Mouse (Mus musculus): ENCODE measurements around the gene Tars.
A peak's percentile ranks its signal among the peaks of the same experiment; 100 is the strongest.

Tars gene

DNA sequence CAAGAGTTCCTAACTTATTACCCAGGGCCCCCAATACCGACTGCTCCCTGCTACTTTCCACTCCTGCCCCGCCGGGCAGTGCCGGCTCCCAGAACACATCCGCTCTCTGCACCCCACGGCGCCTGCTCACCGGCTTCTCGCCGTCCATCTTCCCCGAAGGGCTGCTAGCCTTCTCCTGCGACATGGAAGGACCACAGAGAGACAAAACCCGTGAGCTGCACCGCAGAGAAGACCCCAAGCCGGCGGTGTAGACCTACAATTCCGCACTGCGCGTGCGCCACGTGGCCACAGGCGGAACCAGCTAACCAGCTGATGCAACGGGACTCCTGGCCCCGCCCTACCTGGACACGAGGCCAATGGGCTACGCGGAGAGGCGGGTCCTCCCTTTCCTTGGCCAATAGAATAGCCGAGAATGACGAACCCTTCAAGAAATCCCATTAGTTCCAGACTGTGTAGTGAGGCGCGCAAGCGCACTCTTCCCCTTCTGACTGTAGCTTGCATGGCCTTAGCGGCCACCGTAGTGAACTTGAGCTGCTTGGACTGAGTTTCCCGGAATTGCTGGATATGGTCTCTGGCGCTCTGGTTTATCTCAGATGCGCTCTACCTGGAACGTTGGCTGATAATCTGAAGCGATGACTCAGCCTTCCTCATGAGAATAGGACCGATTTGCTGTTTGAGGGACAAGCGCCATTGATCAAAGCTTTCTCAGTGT is at the start of gene Tars:
TSS of gene Tars (minus strand) at position 310 of the 712 bp plus-strand sequence.
- DNase-seq, result peak; percentile 99

DNA sequence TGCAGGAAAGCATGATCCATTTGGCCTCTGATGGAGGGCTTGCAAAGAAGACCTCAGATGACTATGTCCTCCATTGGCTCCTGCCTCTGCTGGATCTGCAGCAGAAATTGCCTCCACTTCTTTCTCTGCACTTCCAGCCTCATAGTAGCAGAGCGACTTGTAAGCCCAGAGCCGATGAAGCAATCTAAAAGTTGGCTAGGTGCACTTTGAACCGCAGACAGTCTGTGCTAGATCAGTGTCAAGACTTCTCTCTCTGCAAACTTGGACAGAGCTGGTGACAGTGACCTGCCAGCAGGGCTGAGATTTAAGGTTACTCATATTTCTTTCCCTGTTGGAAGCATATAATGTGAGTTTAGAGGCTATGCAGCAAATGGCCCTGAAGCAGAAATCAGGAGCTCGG is 37.9 kb upstream of the Tars start:
- no peak for DNase-seq

DNA sequence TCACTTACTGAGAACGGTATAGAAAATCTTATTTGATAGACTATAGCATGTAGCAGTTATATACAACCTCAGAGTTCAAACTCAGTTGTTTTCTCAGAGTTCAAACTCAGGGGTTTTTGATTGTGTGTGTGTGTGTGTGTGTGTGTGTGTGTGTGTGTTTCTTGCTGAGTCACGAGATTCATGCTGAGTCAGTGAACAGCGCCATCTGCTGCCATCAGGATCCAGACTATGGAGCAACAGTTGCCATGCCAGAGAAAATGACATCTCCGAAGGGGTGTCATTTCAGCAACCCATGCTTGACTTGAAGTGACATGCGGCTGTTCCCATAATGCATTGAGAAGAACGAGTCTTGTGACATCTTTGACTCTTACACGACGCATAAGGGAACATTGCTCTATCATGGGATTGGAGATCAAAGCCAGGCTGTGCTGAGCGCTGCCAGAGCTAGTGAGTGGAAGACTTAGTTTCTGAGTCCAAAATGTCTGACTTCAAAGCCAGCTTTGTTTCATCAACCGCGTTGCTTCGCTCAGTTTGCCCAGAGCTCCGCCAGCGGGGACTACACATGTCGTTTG is 37.3 kb upstream of the Tars start:
- no peak for DNase-seq

DNA sequence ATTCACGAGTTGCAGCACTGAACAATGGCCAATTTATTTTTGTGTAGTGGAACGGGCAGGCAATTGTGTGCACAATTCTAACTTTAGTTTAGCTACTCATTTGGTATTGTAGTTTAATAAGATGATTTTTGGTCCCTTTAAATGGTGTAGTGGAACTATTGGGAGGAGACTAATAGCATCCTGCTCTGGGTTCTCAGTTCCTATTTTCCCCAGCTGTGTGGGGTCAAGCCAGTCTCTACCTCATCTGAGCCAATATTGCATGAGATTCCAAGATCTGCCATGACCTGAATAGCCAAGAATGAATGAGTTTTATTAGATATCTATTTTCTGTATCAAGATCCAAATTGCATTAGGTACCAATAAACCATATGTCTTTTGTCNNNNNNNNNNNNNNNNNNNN is 27.4 kb upstream of the Tars start:
- DNase-seq, result no peak

DNA sequence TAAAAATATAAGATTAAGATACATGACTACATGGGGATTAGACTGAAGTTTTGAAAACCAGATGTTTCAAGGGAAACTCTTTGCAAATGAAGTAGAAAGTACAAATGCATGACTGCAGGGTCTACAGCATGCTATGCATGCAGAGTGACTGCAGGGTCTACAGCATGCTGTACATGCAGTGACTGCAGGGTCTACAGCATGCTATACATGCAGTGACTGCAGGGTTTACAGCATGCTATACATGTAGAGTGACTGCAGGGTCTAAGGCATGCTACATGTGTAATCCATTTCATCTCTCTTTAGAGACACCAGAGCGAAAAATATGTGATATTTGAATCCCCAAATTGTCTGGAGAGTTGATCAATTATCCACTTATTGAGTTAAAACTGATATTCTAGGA is 14.0 kb upstream of the Tars start:
- no peak for DNase-seq

DNA sequence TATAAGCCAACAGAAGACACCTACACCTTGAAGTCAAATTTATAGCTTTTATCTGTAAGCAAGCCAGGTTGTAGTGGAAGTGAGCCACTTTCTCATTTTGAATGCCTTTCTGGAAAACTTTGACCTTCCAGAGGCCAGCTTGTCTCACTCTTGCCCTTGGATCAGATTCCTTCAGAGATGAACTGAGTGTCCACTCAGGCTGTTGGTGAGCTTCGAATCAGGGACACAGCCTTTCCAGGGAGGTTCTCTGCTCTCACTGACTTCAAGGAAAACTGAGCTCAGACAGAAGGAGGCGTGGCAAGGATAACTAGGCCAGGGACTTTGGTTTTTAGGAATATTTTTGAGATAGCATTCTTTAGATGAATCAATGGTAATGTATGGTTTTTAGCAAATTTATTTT is 13.1 kb upstream of the Tars start:
- no peak for DNase-seq

DNA sequence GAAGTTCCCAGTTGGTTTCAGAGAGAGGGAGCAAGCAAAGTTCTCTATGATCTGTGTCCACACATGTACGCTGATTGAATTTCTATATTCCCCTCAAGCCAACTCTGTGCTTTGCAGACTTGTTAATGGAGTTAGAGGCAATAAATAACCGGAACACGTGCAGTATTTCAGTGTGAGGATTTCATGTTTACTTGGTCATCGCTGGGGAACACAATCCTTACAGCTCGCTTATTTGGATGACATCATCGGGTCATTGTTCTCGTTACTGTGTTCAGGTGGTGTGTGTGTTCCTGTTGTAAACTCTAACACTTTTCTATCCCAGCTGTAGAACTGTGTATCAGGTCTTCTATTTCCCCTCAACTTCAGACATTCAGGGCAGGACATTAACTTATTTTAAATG is 12.4 kb upstream of the Tars start:
- no peak for DNase-seq

DNA sequence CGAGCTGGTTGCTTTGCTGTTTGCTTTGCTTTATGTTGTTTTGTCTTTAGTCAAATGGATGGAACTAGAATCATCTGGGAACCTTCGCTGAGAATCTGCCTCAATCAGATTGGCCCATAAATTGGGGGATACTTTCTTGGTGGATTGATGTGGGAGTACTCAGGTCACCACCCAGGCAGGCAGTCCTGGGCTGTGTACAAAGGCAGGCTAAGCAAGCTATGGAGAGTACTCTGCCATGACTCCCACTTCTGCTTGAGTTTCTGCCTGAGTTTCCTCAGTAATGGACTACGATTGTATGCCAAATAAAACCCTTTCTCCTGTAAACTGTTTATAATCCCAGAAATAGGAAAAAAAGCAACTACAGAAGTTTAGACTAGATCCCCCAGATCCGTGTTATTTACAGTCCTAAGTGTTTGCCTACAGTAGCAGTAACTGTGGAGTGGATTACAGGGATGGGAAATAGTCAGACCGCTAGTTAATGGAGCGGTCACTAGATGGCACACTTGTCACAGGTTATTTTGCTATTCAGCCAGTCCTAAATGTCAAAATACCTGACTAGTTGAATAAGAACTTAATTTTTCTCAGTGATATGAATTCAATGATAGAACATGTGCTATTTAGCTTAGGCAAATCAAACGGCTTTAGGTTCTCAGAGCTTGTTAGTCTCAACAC is 8.8 kb upstream of the Tars start:
- DNase-seq, result no peak

DNA sequence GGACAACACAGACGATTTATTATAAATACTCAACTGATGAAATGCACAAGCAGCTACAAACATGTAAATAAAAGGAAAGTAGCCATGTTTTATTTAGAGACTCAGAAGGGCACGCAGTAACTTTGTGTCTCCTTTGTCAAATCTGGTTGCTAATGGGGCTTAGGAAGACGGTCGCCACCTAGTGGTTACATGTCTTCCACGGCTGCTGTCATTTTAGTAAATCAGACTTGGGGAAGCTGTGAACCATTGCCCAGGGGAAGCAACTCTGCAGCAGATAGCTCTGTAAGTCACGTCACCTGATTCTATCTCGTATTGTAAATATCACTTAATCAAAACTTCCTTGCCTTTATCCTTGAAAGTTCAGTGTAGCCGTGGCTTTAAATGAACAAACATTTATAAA is 7.9 kb upstream of the Tars start:
- DNase-seq, result no peak

DNA sequence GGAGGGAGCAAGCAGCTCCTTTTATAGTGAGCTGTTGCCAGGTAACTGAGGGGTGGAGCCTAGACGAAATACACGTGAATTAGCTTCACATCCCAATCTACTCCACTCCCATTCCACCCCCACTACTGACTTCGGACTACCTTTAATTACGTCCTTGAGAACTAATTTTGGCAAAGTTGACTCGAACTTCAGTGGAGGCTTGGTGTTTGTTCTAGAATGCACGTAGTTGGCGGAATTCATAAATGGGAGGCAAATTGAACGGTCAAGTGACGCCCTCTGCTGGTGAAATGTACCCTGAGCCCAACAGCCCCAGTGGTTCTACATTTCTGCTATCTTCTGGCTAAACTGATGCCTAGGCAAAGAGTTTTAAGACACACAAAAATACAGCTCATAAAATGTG is 7.3 kb upstream of the Tars start:
- no peak for DNase-seq

DNA sequence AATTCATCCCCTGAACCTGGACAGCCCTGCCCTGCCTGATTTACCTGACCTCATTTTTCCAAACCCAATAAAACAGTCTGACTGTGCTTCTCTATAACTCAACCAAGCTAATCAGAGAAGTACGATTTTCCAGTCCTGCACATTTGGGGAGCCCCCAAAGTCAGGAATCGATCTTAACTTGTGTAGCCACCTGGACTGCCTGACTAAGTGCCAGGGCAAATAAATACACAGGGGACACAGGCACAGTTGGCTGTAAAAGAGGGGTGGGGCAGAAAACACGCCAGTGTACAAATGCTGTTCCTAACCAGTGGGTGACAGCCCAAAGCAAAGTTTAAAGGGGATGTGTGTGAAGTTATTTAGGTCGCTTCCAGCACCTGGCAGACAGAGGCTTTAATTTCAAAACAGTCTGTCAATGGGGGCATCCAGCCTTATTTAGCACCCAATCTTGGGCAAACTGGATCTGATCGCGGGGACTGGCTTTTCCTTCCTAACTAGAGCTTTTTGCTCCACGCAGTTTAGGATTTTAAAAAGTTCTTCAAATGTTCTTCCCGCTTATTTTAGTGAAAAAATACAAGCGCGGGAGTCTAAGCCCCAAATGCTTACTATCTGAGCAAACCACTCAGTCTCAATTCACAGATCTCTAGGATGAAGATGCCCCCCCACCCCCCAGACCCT is 652 bp downstream of the Tars start:
- DNase-seq, result peak; percentile 29

DNA sequence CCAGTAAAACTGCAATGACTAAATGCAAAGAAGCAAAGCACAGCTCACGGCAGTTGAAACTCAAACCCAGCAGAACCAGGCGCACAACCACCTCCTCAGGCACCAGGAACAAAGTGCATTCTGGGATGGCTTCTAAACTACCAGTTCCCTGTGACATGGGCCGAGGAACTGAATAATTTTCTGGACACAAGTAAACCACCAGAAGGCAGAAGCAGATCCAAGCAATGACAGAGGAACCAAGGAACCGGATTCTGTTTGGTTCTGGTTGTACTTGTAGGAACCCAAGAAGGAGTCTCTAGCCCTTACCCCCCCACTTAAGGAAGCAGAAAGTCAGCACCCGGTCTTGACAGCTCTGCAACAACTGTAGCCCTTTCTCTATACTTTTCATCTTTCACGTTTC is 3.0 kb downstream of the Tars start:
- DNase-seq, result no peak

DNA sequence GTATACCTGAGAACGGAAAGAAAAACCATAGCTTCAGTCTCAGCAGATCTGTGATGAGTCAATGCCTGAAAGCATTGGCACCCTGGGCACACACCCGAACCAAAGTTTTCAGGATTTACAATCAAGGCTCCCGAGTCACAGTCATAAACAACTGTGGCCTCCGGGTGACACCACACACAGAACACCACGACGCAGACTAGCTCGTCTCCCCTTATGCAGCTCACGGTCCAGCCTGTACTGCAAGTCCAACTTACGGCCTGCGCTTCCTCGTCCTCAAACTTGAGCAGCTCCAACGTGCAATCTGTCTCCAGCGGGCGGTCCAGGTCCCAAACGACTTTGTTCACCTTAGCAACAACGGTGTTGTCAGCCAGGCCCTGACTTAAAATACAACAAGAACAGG is 6.6 kb downstream of the Tars start:
- DNase-seq, result no peak

DNA sequence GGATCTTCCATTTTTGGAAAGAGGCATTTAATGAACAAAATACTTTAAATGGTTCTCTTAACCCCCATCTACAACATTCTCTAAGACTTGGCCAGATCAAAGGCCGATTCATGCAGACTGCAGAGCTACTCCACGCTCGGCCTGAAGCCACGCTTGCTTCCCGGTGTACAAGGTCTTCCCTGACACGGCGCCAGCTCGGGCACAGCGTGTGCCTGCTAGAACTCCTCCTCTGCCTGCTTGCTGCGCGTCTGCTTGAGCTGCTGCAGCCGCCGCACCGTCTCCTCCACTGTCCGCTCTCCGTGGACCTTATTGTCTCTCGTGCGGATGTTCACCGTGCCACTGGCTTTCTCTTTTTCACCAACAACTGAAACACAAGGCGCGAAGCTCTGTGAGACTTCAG is 15.7 kb downstream of the Tars start:
- no peak for DNase-seq

DNA sequence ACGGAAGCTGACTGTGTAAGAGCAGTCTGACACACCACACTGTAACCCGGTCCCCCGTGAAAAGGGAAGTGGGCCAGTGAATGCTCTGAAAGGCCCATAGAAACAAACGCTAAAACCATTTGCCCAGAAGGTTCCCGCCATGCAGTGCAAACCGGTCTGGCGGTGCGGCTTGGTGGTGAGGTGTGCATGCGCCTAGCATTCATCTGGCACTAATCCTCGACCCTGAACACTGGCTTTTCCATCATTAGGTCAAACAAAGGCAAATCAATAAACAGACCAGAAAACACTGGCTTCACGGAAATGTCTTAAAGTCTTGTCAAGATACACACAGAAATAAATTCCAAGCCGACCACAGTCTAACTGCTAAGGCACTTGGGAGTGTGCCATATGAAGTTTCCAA is 16.9 kb downstream of the Tars start:
- DNase-seq, result no peak

DNA sequence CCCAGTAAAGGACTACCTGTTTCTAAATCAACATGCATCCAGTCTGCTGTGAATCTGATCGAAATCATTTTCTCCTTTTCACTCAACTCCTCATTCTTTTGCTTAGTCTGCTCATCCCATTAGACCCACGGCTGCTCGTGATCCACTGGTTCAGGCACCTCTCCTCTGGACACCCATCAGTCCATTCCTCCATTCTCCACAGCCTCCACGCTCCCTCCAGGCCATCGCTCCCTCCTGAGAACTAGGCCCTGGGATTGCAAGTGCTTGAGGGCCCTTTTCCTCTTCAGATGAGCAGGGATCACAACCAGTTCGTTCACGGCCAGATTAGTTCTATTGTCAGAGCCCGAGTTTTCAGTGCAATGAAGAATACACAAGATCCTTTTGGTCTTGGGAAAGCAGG is 18.8 kb downstream of the Tars start:
- no peak for DNase-seq

DNA sequence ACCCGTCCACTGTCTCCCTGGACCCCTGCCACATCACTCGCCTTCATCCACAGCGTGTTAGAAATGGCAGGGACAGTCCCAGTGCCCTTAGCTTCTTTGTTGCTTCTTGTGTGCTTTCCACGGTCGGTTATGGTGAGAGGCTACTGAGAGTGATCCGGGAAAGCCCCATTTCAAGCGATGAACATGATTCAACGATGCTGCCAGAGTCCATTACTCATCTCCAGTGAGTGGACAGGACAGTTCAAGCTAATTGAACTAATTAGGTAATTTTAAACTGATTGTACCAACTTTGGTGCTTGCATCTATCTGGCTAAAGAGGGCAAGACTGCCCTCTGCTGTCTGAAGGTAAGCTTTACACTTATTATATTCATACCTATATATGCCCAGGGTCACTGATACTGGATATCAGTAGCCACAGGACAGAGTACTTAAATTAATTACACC is 19.4 kb downstream of the Tars start:
- no peak for DNase-seq

DNA sequence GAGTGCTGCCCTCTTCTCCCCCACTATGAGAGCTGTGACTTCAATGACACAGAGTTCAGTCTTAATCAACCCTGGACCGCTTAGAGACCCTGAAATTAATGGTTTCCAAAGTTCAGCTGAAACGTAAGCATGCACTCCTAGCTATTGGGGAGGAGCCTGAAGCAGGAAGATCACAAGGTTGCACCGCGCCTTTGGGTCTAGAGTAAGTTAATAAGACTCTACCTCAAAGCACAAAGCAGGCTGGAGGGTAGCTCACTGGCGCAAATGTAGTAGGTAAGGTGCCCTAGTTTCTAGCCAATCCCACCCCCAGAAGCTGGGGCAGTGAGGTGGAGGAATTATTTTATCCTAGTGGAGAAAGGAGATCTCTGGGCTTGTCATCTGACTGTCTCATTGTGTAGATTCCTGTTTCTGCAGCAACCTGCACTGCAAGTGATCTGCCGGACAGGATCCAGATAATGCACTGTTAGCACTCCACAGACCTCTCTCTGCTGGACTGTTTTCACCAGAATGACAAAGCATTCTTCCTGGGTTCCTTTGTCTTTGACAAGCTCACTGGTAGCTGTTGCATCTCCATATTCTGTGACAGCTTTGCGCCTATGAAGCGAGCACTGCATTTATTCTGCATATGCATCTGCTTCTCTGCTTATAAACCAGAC is 19.9 kb downstream of the Tars start:
- DNase-seq, result no peak

DNA sequence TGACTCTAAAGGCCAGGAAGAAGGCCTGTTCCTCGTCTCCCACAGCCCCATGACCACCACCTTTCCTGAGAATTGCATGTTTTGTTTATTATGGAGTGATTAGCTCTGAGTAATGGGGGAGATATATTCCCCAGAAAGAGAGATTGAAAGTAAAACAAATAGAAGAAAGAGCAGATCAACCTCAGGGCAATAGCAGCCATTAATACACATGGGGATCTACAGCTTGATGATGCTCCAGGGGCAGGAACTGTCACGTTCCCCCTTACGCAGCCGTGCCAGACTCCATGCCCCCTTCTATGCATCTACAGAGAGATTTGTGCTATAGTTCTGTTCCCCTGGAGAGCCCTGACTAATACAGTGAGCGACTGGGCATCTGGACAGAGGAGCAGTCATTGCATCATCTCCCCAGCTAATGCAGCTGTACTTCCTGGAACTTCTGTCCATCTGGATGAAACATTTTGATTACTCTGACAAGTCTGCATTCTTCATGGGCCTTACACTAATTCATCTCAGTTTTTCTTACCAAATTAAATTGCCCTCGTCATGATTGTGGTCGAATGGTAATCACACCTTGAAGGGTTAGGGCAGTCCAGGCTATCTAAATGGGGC is 28.9 kb downstream of the Tars start:
- no peak for DNase-seq

DNA sequence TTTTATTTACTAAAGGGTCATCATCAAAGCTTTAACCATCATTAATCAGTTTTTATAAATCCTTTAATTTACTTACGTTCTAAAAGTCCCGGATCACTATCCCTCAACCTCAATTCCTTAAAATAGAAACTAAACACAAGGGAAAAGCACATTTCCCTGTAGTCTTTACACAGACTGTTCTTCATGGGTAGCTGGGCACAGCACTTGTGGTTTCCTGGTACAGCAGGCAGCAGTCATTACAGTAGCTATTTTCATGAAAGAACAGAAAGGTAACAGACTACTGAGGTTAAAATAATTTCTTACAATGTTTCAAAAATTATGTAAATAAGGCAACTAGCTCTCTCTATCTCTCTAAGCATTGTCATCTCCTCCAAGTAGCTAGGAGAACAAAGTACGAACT is 29.9 kb downstream of the Tars start:
- DNase-seq, result no peak

DNA sequence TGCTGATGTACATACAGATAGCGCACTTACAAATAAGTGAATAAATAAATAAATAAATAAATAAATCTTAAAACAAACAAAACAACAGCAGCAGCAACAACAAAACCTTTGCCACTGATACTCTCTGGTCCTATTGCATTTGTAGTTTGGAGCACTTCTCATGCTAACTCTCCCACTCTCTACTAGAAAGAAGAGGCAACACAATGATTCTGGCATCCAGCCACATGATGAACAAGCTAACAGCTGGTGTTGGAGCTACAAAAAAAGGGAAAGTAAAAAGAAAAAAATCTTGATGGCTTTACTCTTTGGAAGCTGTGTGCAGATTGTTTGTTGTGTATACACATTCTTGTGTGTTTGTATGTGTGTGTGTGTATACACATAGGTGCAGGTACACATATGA is 34.7 kb downstream of the Tars start:
- no peak for DNase-seq

DNA sequence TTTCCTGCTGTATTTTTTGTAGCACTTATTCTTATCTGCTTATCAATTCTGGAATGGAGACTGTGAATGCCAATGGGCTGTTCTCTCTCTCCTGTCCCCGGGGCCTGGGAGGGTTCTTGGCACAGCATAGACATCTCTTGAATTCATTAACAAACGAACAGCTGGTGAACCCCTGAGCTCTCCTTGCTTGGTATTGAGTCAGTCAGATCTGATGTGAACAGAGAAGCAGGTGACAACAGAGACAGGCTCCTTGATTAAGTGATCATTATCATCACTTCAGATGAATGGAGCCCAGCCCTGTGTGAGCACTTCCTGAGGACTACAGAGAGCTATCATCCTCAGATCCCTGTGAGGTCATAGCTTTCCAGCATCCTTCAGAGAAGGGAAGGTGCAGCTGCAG is 35.4 kb downstream of the Tars start:
- no peak for DNase-seq

DNA sequence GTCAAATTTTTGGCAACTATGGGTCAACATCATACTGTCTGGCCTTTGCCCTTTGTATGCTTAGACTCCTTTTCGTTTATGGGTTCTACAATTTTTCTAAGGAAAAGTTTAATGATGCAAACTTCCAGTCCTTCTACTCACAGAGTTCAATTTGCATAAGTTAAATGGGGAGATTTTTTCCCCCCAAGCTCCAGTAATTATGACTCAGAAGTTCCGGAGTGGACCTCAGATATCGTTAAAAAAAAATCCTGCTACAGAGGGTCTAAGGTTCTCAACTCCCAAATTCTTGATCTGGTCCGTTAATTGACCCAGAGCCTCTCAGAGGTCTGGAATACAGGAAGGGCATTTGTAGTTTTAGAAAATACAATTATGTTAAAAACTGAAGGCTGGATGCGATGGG is 37.6 kb downstream of the Tars start:
- no peak for DNase-seq

All from cerebellum, adult 9-11 months (tissue).